Mouse (Mus musculus) thymus, adult 2 months (tissue): ENCODE measurements around the gene Cul7. TPM values are rescaled to one million over a fixed set of nuclear protein-coding genes. Genes with fewer than 3 reads are reported as not detected.

Experiments
- DNase-seq: peaks from one replicate; pipeline ENCODE4 v3.0.0; 2021
- H3K27ac ChIP-seq: fragments of 200-500 bp; 2 replicates; pipeline ENCODE4 v1.5.1; 2012; ENCODE audit warnings: low read length, control low read depth; ENCODE audit not compliant: control insufficient read depth, insufficient read depth
- H3K27me3 ChIP-seq: fragments of 200-500 bp; 2 replicates; pipeline ENCODE4 v1.6.1; 2012; ENCODE audit warnings: mild to moderate bottlenecking, low read length, moderate library complexity, mixed read lengths; ENCODE audit not compliant: control insufficient read depth, insufficient read depth
- H3K36me3 ChIP-seq: fragments of 200-500 bp; 2 replicates; pipeline ENCODE4 v1.6.1; 2012; ENCODE audit warnings: mild to moderate bottlenecking, low read length, moderate library complexity; ENCODE audit not compliant: control insufficient read depth, insufficient read depth
- H3K4me1 ChIP-seq: fragments of 200-500 bp; replicated peaks from 2 replicates; pipeline ENCODE4 v1.6.1; 2012; ENCODE audit warnings: low read length; ENCODE audit not compliant: control insufficient read depth, insufficient read depth
- H3K4me3 ChIP-seq: fragments of 200-500 bp; 2 replicates; pipeline ENCODE4 v1.5.1; 2012; ENCODE audit warnings: mild to moderate bottlenecking, low read length, control low read depth, moderate library complexity; ENCODE audit not compliant: control insufficient read depth, insufficient read depth
- CTCF ChIP-seq: fragments of 200-500 bp; IDR thresholded peaks from 2 replicates; pipeline ENCODE4 v1.5.1; 2012; ENCODE audit warnings: mild to moderate bottlenecking, control low read depth, low read length, moderate library complexity, borderline replicate concordance; ENCODE audit not compliant: control insufficient read depth, poor library complexity, insufficient read depth; ENCODE audit errors: extremely low read depth
- POLR2A ChIP-seq: fragments of 200-500 bp; IDR thresholded peaks from 2 replicates; pipeline ENCODE4 v1.6.1; 2012; ENCODE audit warnings: mild to moderate bottlenecking, low read length, control low read depth, moderate library complexity; ENCODE audit not compliant: control insufficient read depth, poor library complexity, insufficient read depth; ENCODE audit errors: extremely low read depth
- WGBS: fragments of 180-500 bp; shearing (Covaris S2); methylation state at CpG from one replicate; pipeline ENCODE4 v1.1.7; 2018; 5-methylcytosine and 5-hydroxymethylcytosine counted together
- polyA plus RNA-seq: library from polyadenylated mRNA; depleted of rRNA; stranded (reverse); fragments of >200 nt; gene quantifications from 2 replicates; pipeline ENCODE4 v1.2.3, GENCODE M21; 2012

Cul7 gene
- polyA plus RNA-seq, 1 experiment: 47.9 TPM

DNA sequence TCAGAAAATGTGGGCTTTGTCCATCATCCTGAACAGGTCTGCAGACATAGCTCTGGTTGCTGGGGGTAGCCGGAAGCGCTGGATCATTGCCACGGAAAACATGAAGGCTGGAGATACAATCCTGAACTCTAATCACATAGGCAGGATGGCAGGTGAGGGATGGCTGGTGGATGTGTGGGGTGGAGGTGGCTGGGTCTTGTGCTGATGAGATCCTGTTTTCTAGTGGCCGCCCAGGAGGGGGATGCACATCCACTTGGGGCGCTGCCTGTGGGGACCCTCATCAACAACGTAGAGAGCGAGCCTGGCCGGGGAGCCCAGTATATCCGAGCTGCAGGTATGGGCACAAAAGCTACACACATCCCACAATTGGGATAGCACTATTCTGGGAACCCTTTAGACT lies 1.7 kb upstream of the Cul7 start:
- Histone ChIP-seq H3K36me3 (no peaks in the 10 kb centered on the region), H3K4me3 (no peak overlapping the region), H3K27ac (no peak overlapping the region), H3K27me3 (no peaks in the 10 kb centered on the region), H3K4me1 (peaks cover 24% of the 10 kb centered on the region)
- WGBS: 95% methylated on average over 9 of the region's 9 CpGs
- DNase-seq: no peak
- TF ChIP-seq POLR2A (no peak), CTCF (no peak)

DNA sequence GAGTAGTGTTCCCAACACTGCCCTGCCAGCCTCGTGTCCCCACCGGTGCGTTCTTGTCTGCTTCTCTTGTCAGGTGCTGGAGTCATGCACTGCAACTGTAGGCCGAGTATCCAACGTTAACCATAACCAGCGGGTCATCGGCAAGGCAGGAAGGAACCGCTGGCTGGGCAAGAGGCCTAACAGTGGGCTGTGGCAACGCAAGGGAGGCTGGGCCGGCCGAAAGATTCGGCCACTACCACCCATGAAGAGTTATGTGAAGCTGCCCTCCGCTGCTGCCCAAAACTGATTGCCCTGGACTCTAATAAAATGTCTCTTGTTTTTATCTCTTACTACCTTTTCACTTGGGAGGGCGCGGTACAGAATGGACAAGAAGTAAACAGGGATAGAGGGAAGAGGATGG lies 326 bp upstream of the Cul7 start:
- no peak for DNase-seq
- Histone ChIP-seq H3K27ac (peak overlapping the region; percentile 50), H3K27me3 (no peaks in the 10 kb centered on the region), H3K36me3 (no peaks in the 10 kb centered on the region), H3K4me1 (peaks cover 22% of the 10 kb centered on the region), H3K4me3 (peak overlapping the region; percentile 71)
- 72% methylated on average over 15 of the region's 15 CpGs for WGBS
- TF ChIP-seq POLR2A (no peak), CTCF (no peak)

DNA sequence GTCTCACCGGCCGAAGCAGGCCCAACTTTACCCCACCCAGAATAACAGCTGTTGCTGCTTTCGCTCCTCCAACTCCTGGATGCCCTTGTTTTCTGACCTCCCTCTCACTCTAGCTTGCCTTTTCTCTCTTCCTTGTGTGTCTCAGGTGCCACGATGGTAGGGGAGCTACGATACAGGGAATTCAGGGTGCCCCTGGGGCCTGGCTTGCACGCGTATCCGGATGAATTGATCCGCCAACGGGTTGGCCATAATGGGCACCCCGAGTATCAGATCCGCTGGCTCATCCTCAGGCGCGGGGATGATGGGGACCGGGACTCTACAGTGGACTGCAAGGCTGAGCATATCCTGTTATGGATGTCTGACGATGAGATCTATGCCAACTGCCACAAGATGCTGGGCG lies 1.2 kb downstream of the Cul7 start:
- TF ChIP-seq CTCF (no peak), POLR2A (no peak)
- Histone ChIP-seq H3K36me3 (no peaks in the 10 kb centered on the region), H3K4me1 (peaks cover 16% of the 10 kb centered on the region), H3K27ac (no peak overlapping the region), H3K27me3 (no peaks in the 10 kb centered on the region), H3K4me3 (peak overlapping the region; percentile 71; the same call in 1 of the 2 replicates)
- 82% methylated on average over 17 of the region's 17 CpGs for WGBS
- DNase-seq: no peak

DNA sequence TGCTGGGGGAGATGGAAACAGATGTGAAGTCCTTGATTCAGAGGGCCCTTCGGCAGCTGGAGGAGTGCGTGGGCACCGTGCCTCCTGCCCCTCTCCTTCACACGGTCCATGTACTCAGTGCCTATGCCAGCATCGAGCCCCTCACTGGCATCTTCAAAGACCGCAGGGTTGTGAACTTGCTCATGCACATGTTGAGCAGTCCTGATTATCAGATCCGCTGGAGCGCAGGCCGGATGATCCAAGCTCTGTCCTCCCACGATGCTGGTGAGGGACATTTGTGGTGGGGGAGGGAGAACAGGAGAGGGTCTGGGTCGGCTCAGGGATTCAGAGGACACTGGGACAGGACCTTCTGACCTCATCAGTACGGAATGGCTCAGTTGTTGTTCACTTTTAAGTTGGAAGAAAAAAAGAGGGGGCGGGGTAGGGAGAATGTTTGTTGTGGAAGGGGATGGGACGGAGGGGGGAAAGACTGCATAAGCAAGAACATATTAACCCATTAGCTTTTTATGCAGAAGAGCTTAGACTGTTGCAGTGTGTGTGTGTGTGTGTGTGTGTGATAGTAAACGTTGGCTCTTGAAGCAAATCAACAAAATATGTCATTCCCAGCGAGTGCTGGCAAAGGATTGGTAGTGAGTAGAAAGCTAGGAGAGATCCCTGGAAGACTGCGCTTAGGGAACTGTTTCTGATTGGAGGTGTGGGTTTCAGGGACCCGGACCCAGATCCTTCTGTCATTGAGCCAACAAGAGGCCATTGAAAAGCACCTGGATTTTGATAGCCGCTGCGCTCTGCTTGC lies 1.8 kb downstream of the Cul7 start:
- DNase-seq: no peak
- no peak overlapping the region for H3K4me3 ChIP-seq
- H3K36me3 ChIP-seq: no peaks in the 10 kb centered on the region
- peaks cover 16% of the 10 kb centered on the region for H3K4me1 ChIP-seq
- 92% methylated on average over 20 of the region's 20 CpGs for WGBS
- TF ChIP-seq POLR2A: no peak
- no peak for TF ChIP-seq CTCF
- no peak overlapping the region for H3K27ac ChIP-seq
- H3K27me3 ChIP-seq: no peaks in the 10 kb centered on the region

DNA sequence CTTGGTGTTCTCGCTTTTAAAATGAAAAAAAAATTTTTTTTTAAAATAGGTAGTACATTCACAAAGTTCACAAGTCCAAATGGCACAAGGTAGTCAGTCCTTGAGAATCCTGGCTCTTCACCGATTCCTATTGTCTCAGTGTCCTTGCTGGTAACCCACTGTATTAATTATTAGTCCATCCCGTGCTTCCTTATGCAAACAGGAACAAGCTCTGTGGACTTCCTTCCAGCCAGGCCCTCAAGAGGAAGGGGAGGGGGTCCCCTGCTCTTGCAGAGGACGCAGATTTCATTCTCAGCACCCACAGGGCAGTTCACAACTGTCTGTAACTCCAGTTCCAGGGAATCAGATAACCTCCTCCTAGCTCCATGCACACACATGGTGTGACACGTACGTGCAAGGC lies 5.9 kb downstream of the Cul7 start:
- Histone ChIP-seq H3K36me3 (no peaks in the 10 kb centered on the region), H3K4me1 (peaks cover 9% of the 10 kb centered on the region), H3K4me3 (no peak overlapping the region)

DNA sequence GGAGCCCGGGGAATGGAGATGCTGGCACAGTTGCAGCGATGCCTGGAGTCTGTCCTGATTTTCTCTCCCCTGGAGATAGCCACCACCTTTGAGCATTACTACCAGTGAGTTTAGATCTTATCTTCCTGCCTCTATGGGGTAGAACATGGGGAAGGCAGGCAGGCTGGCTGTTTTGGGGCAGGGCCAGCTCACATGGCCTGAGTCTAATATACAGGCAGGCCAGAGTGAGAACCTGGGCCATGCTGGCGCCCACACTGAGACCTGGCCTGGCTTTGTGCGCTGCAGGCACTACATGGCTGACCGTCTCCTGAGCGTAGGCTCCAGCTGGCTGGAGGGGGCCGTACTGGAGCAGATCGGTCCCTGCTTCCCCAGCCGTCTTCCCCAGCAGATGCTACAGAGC lies 11.2 kb downstream of the Cul7 start:
- Histone ChIP-seq H3K36me3 (no peaks in the 10 kb centered on the region), H3K4me3 (no peak overlapping the region), H3K4me1 (no peaks in the 10 kb centered on the region), H3K27me3 (no peaks in the 10 kb centered on the region), H3K27ac (no peak overlapping the region)
- WGBS: 97% methylated on average over 9 of the region's 9 CpGs
- DNase-seq: no peak
- TF ChIP-seq POLR2A (no peak), CTCF (no peak)

More for the DNA sequence above, 5.9 kb downstream of the Cul7 start:
- DNase-seq: no peak
- Histone ChIP-seq H3K27me3 (no peaks in the 10 kb centered on the region), H3K27ac (no peak overlapping the region)
- WGBS: 97% methylated on average over 6 of the region's 6 CpGs
- TF ChIP-seq POLR2A (no peak), CTCF (no peak)

DNA sequence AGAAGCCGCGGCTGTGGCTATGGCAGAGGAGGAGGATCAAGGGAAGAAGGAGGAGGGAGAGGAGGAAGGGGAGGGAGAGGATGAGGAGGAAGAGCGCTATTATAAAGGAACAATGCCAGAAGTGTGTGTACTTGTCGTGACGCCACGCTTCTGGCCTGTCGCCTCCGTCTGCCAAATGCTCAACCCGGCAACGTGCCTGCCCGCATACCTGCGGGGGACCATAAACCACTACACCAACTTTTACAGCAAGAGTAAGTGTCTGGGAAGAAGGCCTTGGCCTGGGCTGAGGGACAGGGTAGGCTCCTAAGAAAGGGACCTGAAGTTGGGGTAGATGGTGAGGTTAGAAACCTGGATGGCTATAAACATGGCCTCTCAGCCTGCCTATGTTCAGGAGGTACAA lies 11.8 kb downstream of the Cul7 start:
- no peaks in the 10 kb centered on the region for H3K36me3 ChIP-seq
- no peak overlapping the region for H3K27ac ChIP-seq
- no peak for DNase-seq
- no peaks in the 10 kb centered on the region for H3K4me1 ChIP-seq
- H3K27me3 ChIP-seq: no peaks in the 10 kb centered on the region
- TF ChIP-seq CTCF (no peak), POLR2A (no peak)
- H3K4me3 ChIP-seq: no peak overlapping the region
- WGBS: 96% methylated on average over 12 of the region's 12 CpGs
